9 mouse cellular contexts compared by ENCODE assay signal in genomic region chr17:46520385-46520979, GRCm38 (mm10). TPM values are rescaled to one million over a fixed set of nuclear protein-coding genes. Genes with fewer than 3 reads are reported as not detected.
A peak's percentile ranks its signal among the peaks of the same experiment; 100 is the strongest.
DNase-seq lines count a peak whose midpoint lies in the region; ATAC-seq lines count a peak whose summit lies in the region.
"Had no signal": no experiment of that assay in that cellular context is flagged by ENCODE, and none has a peak within 500 bp of the region (broad histone marks: within the 10 kb centered on the region; RNA-seq: fewer than 3 reads in every experiment).

No protein-coding gene starts in this region.

- no peaks in the 10 kb centered on the region for H3K9me3 ChIP-seq in liver, embryonic 11.5 days (ENCODE audit: control insufficient read depth, low read length)

- peaks cover 4% of the 10 kb centered on the region for H3K4me1 ChIP-seq in liver, embryonic 11.5 days (replicated peaks; ENCODE audit: control insufficient read depth, insufficient read depth, low read length)

- no peak; the same call in 1 of the 2 replicates for ATAC-seq in liver, embryonic 11.5 days (replicated peaks; ENCODE audit: low FRiP score)

- H3K4me3 ChIP-seq in liver, embryonic 11.5 days (ENCODE audit: low read depth, low read length), result peak overlapping the region; percentile 1; the same call in 1 of the 2 replicates

- H3K27me3 ChIP-seq in liver, embryonic 11.5 days (replicated peaks; ENCODE audit: control insufficient read depth, insufficient read depth, low read length), result peaks cover 34% of the 10 kb centered on the region

- H3K9ac ChIP-seq in liver, embryonic 11.5 days (ENCODE audit: low read depth, low read length), result no peak overlapping the region; the same call in 1 of the 2 replicates

- 24% methylated on average over 25 of the region's 25 CpGs for WGBS in liver, embryonic 11.5 days

- H3K4me2 ChIP-seq in liver, embryonic 11.5 days, result peak overlapping the region; percentile 50

- peak; percentile 44 for DNase-seq in embryo, embryonic 11 days
- no peak for DNase-seq in embryo, embryonic 10 days (ENCODE audit: low spot score)
- DNase-seq in thymus, postnatal 0 days (ENCODE audit: low spot score), result peak; percentile 42
- DNase-seq in thymus, postnatal 10 days (ENCODE audit: low spot score in 2 of 2), result no peak
- no peak for DNase-seq in liver, embryonic 11.5 days (ENCODE audit: low spot score)
- peak; percentile 13 for DNase-seq in yolk sac, embryonic 10.5 days (ENCODE audit: low spot score)
- DNase-seq in gastrocnemius, adult 18-20 months (ENCODE audit: low spot score), result no peak
- no peak for DNase-seq in layer of hippocampus, adult 8-10 months (ENCODE audit: low spot score in 2 of 2)
- DNase-seq: adrenal gland, postnatal 25 days had no signal

- no peaks in the 10 kb centered on the region for H3K36me3 ChIP-seq in liver, embryonic 11.5 days (ENCODE audit: control insufficient read depth, insufficient read depth, low read length)

- H3K27ac ChIP-seq in liver, embryonic 11.5 days (ENCODE audit: low read depth, low read length), result no peak overlapping the region

RNA-seq across cellular contexts. Expression of gene Dnph1, which starts 24.0 kb away (rescaled TPM):
- polyA plus RNA-seq in thymus, postnatal 0 days (2015; fragmentation: Nextera tagmentation; extraction: Ambion mirVana), result 28.3 and 33.7 TPM in 2 replicates
- 63.6 and 65.0 TPM in 2 replicates for polyA plus RNA-seq in liver, embryonic 11.5 days (2014; fragmentation: Nextera tagmentation; extraction: Ambion mirVana)
- 1 to 10 TPM; 5.0 to 6.4 TPM for total RNA-seq in gastrocnemius, adult 18-20 months (2021)
- 1 to 10 TPM; 4.1 to 7.5 (median 6.0) TPM for total RNA-seq in layer of hippocampus, adult 8-10 months (2022)

RNA-seq across cellular contexts. Expression of gene Cul9, which starts 25.7 kb away (rescaled TPM):
- 2.5 and 2.8 TPM in 2 replicates for polyA plus RNA-seq in thymus, postnatal 0 days (2015; fragmentation: Nextera tagmentation; extraction: Ambion mirVana)
- polyA plus RNA-seq in liver, embryonic 11.5 days (2014; fragmentation: Nextera tagmentation; extraction: Ambion mirVana), result 1.1 and 1.2 TPM in 2 replicates
- 10 to 100 TPM; 13.6 to 14.4 TPM for total RNA-seq in gastrocnemius, adult 18-20 months (2021)
- total RNA-seq in layer of hippocampus, adult 8-10 months (2022), result 10 to 100 TPM; 57.2 to 81.6 (median 63.8) TPM

RNA-seq across cellular contexts. Expression of gene Ttbk1, which starts 33.0 kb away (rescaled TPM):
- polyA plus RNA-seq in thymus, postnatal 0 days (2015; fragmentation: Nextera tagmentation; extraction: Ambion mirVana), result 0.08 TPM in 1 of 2 replicates, not detected in the other
- polyA plus RNA-seq in liver, embryonic 11.5 days (2014; fragmentation: Nextera tagmentation; extraction: Ambion mirVana), result 0.03 and 0.07 TPM in 2 replicates
- under 1 TPM; 0.05 to 0.23 TPM for total RNA-seq in gastrocnemius, adult 18-20 months (2021)
- total RNA-seq in layer of hippocampus, adult 8-10 months (2022), result 100 to 1,000 TPM; 101 to 124 (median 111) TPM

RNA-seq across cellular contexts. Expression of gene Srf, which starts 35.5 kb away (rescaled TPM):
- polyA plus RNA-seq in thymus, postnatal 0 days (2015; fragmentation: Nextera tagmentation; extraction: Ambion mirVana), result 5.0 and 7.5 TPM in 2 replicates
- 5.6 and 9.2 TPM in 2 replicates for polyA plus RNA-seq in liver, embryonic 11.5 days (2014; fragmentation: Nextera tagmentation; extraction: Ambion mirVana)
- total RNA-seq in gastrocnemius, adult 18-20 months (2021), result 10 to 100 TPM; 80.0 to 87.2 TPM
- 10 to 100 TPM; 66.2 to 84.0 (median 73.5) TPM for total RNA-seq in layer of hippocampus, adult 8-10 months (2022)

Comparison
In these comparisons a context has a peak if more than half of its experiments do, and no peak if none do; other contexts are left out.
1. DNase-seq: peak in embryo, embryonic 11 days (single experiment), thymus, postnatal 0 days (single experiment) and yolk sac, embryonic 10.5 days (single experiment); none in embryo, embryonic 10 days (single experiment), thymus, postnatal 10 days (0 of 2), liver, embryonic 11.5 days (single experiment), gastrocnemius, adult 18-20 months (single experiment) and layer of hippocampus, adult 8-10 months (0 of 2).
2. RNA of gene Ttbk1, which starts 33.0 kb away (total RNA-seq): 101 to 124 TPM in layer of hippocampus, adult 8-10 months; 0.05 to 0.23 TPM in gastrocnemius, adult 18-20 months; every median in the first group is over 10 times any median in the second.